Mouse (Mus musculus): ENCODE results near the gene Ube2ql1. TPM values are rescaled to one million over a fixed set of nuclear protein-coding genes. Genes with fewer than 3 reads are reported as not detected.

The Ube2ql1 gene
- polyA plus RNA-seq, 1 experiment = 151 TPM

DNA sequence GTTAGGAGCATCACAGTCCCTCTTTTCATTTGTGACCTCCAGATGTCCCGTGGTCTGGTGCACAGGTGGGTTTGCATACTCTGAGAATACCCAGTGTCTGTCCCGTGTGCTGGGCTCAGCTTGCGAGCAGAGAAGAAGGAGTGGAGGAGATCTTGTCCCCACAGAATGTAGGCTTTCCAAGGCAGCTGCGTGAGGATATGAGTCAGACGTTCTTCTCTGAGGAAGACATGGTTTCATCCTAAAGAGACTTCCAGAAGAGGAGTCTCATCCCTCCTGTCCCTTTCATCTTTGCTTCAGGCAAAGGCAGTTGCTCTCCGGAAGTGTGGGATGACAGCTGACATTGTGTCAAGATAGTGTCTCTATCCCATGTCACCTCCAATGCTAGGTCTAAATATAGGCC, 11.8 kb upstream of the Ube2ql1 start:
- H3K27ac ChIP-seq (ENCODE audit: insufficient read depth, low read length) = no peak overlapping the region
- TF ChIP-seq CTCF (IDR thresholded peaks at IDR 0.05; ENCODE audit: extremely low read depth, insufficient read depth, low read length) = no peak
- no peak for TF ChIP-seq POLR2A (IDR thresholded peaks at IDR 0.05; ENCODE audit: extremely low read depth, insufficient read depth, low read length)
- H3K4me3 ChIP-seq (ENCODE audit: insufficient read depth, low read length) = no peak overlapping the region
- H3K4me1 ChIP-seq (ENCODE audit: control insufficient read depth, insufficient read depth, low read length) = no peaks in the 10 kb centered on the region

- no peak overlapping the region for H3K4me3 ChIP-seq (ENCODE audit: insufficient read depth, low read length)
- H3K27ac ChIP-seq (ENCODE audit: insufficient read depth, low read length) = no peak overlapping the region
- TF ChIP-seq POLR2A (IDR thresholded peaks at IDR 0.05; ENCODE audit: extremely low read depth, insufficient read depth, low read length) (no peak), CTCF (IDR thresholded peaks at IDR 0.05; ENCODE audit: extremely low read depth, insufficient read depth, low read length) (no peak)
- H3K4me1 ChIP-seq (ENCODE audit: control insufficient read depth, insufficient read depth, low read length) = no peaks in the 10 kb centered on the region
Observed at GRCm38 (mm10) chr13:69748756-69749155, 9.1 kb upstream of the Ube2ql1 start.

DNA sequence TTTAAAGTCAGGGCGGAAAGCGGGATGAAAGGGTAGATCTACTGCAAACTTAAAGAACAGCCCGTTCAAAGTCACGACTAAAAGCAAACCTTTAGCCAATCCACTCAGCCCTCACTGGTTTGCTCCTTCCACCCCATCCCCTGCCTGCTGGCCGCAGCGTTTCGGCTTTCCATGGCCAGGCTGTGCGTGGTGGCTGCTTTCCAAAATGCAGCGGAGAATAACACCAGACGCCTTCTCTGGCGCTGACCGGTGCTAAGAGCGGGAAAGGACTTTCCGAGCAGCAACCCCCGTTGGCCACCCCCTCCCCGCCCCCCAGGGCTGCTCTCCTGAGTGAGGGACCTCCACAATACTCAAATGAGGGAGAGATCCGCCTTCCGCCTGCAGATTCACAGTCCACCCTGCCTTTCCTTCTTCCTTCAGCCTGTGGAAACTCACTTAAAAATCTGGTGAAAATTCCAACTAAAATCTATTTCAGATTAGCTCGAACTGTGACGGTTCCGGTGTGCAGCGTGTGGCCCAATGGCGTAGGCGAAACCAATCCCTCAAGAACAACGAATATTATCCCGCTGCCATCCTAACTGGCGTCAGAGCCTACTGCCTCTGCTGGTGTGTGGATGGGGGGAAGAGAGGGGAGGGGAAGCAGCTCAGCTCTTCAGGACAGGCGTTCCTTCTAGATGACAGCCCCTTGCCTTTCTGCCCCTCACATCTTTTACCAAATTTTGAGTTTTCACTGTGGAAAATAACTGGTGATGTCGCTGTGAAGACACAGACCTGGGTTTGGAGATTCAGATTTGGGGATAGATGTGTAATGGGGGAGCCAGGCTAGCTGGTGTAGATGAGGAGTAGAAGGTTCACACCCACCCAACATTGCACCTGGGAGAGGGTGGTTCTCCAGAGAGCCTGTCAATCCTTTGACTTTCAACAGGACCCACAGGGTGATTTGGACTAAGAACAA, 919 bp upstream of the Ube2ql1 start:
- Histone ChIP-seq H3K27ac (ENCODE audit: insufficient read depth, low read length) (peak overlapping the region; percentile 75), H3K4me1 (ENCODE audit: control insufficient read depth, insufficient read depth, low read length) (0 out of 2 replicates have a peak, but pooled peaks cover 1% of the 10 kb centered on the region), H3K4me3 (ENCODE audit: insufficient read depth, low read length) (peak overlapping the region; percentile 95)
- TF ChIP-seq CTCF (IDR thresholded peaks at IDR 0.05; ENCODE audit: extremely low read depth, insufficient read depth, low read length) (no peak), POLR2A (IDR thresholded peaks at IDR 0.05; ENCODE audit: extremely low read depth, insufficient read depth, low read length) (peak; percentile 47)

GRCm38 (mm10) chr13:69739091-69739758, 464 bp downstream of the Ube2ql1 start:
- Histone ChIP-seq H3K4me1 (ENCODE audit: control insufficient read depth, insufficient read depth, low read length) (peaks cover 4% of the 10 kb centered on the region; the same call in 1 of the 2 replicates), H3K4me3 (ENCODE audit: insufficient read depth, low read length) (peak overlapping the region; percentile 95), H3K27ac (ENCODE audit: insufficient read depth, low read length) (peak overlapping the region; percentile 99)
- TF ChIP-seq CTCF (IDR thresholded peaks at IDR 0.05; ENCODE audit: extremely low read depth, insufficient read depth, low read length) = no peak
- TF ChIP-seq POLR2A (IDR thresholded peaks at IDR 0.05; ENCODE audit: extremely low read depth, insufficient read depth, low read length) = no peak

- H3K4me1 ChIP-seq (ENCODE audit: control insufficient read depth, insufficient read depth, low read length) = peaks cover 4% of the 10 kb centered on the region; the same call in 1 of the 2 replicates
- TF ChIP-seq POLR2A (IDR thresholded peaks at IDR 0.05; ENCODE audit: extremely low read depth, insufficient read depth, low read length) (peak; percentile 49; the same call in 1 of the 2 replicates), CTCF (IDR thresholded peaks at IDR 0.05; ENCODE audit: extremely low read depth, insufficient read depth, low read length) (no peak)
- H3K4me3 ChIP-seq (ENCODE audit: insufficient read depth, low read length) = peak overlapping the region; percentile 95
- H3K27ac ChIP-seq (ENCODE audit: insufficient read depth, low read length) = peak overlapping the region; percentile 65
Observed at GRCm38 (mm10) chr13:69738461-69738971, 1.2 kb downstream of the Ube2ql1 start.

GRCm38 (mm10) chr13:69737444-69738185, 2.1 kb downstream of the Ube2ql1 start:
- Histone ChIP-seq H3K4me1 (ENCODE audit: control insufficient read depth, insufficient read depth, low read length) (peaks cover 10% of the 10 kb centered on the region; the same call in 1 of the 2 replicates), H3K4me3 (ENCODE audit: insufficient read depth, low read length) (peak overlapping the region; percentile 95), H3K27ac (ENCODE audit: insufficient read depth, low read length) (no peak overlapping the region)
- no peak for TF ChIP-seq POLR2A (IDR thresholded peaks at IDR 0.05; ENCODE audit: extremely low read depth, insufficient read depth, low read length)
- TF ChIP-seq CTCF (IDR thresholded peaks at IDR 0.05; ENCODE audit: extremely low read depth, insufficient read depth, low read length) = no peak

GRCm38 (mm10) chr13:69732636-69733035, 7.1 kb downstream of the Ube2ql1 start:
- H3K27ac ChIP-seq (ENCODE audit: insufficient read depth, low read length) = no peak overlapping the region
- H3K4me3 ChIP-seq (ENCODE audit: insufficient read depth, low read length) = no peak overlapping the region
- peaks cover 22% of the 10 kb centered on the region for H3K4me1 ChIP-seq (ENCODE audit: control insufficient read depth, insufficient read depth, low read length)
- TF ChIP-seq POLR2A (IDR thresholded peaks at IDR 0.05; ENCODE audit: extremely low read depth, insufficient read depth, low read length) (no peak), CTCF (IDR thresholded peaks at IDR 0.05; ENCODE audit: extremely low read depth, insufficient read depth, low read length) (no peak)

DNA sequence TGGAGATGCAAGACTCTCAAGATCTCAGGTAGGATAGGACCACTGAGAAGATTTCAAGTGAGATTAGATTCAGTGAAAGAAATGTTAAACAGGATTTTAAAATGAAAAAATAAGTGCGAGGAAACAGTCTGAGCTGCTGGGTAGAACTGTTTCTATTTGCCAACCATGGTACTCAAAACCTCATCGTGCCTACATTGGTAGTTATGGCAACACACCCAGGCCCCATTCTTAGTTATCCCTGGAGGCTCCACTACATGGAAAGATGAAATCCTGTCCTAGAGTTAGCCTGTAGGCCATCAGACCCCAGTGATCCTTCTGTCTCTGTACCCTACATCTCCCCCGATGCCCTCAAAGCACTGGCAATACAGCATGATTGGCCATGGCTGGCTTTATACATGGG, 14.3 kb downstream of the Ube2ql1 start:
- no peak overlapping the region for H3K27ac ChIP-seq (ENCODE audit: insufficient read depth, low read length)

GRCm38 (mm10) chr13:69721141-69721540, 18.5 kb downstream of the Ube2ql1 start:
- Histone ChIP-seq H3K4me3 (ENCODE audit: insufficient read depth, low read length) (no peak overlapping the region), H3K27ac (ENCODE audit: insufficient read depth, low read length) (no peak overlapping the region), H3K4me1 (ENCODE audit: control insufficient read depth, insufficient read depth, low read length) (peaks cover 13% of the 10 kb centered on the region)
- TF ChIP-seq CTCF (IDR thresholded peaks at IDR 0.05; ENCODE audit: extremely low read depth, insufficient read depth, low read length) = no peak
- TF ChIP-seq POLR2A (IDR thresholded peaks at IDR 0.05; ENCODE audit: extremely low read depth, insufficient read depth, low read length) = no peak

More for the DNA sequence above, 14.3 kb downstream of the Ube2ql1 start:
- Histone ChIP-seq H3K4me3 (ENCODE audit: insufficient read depth, low read length) (no peak overlapping the region), H3K4me1 (ENCODE audit: control insufficient read depth, insufficient read depth, low read length) (peaks cover 8% of the 10 kb centered on the region)
- TF ChIP-seq POLR2A (IDR thresholded peaks at IDR 0.05; ENCODE audit: extremely low read depth, insufficient read depth, low read length) (no peak), CTCF (IDR thresholded peaks at IDR 0.05; ENCODE audit: extremely low read depth, insufficient read depth, low read length) (no peak)
